14 mouse cellular contexts compared by ENCODE assay signal in genomic region chr11:68395546-68395945, GRCm38 (mm10).
"Had no signal": no experiment of that assay in that cellular context is flagged by ENCODE, and none has a peak within 500 bp of the region (broad histone marks: within the 10 kb centered on the region; RNA-seq: fewer than 3 reads in every experiment).

No protein-coding gene starts in this region.

- H3K27ac ChIP-seq: midbrain, embryonic 10.5 days; midbrain, embryonic 12.5 days; neural tube, embryonic 12.5 days; stomach, embryonic 15.5 days; stomach, postnatal 0 days had no signal

- H3K4me2 ChIP-seq: lung, embryonic 14.5 days; midbrain, embryonic 12.5 days; neural tube, embryonic 12.5 days; stomach, embryonic 15.5 days had no signal

- H3K9ac ChIP-seq: lung, embryonic 14.5 days; midbrain, embryonic 12.5 days; neural tube, embryonic 12.5 days; stomach, embryonic 15.5 days had no signal

- DNase-seq: lung, adult 18-20 months; lung, embryonic 14.5 days; lung, postnatal 10 days; lung, postnatal 4 days; midbrain, embryonic 14.5 days; right cerebral cortex, postnatal 14 days; thymus, adult 2 months; thymus, postnatal 25 days; thymus, postnatal 4 days had no signal

- H3K36me3 ChIP-seq: midbrain, embryonic 10.5 days; midbrain, embryonic 12.5 days; neural tube, embryonic 12.5 days; stomach, embryonic 15.5 days had no signal

- H3K9me3 ChIP-seq: midbrain, embryonic 12.5 days; neural tube, embryonic 12.5 days; stomach, embryonic 15.5 days had no signal

- H3K4me3 ChIP-seq: midbrain, embryonic 10.5 days; midbrain, embryonic 12.5 days; neural tube, embryonic 12.5 days; stomach, embryonic 15.5 days had no signal
